Mouse (Mus musculus) myocyte (in vitro differentiated cells): ENCODE data around the gene Htr1f.

Experiments used
- CEBPB ChIP-seq: IDR thresholded peaks from 2 replicates; pipeline ENCODE4 v1.6.1; 2011; ENCODE audit warnings: mild to moderate bottlenecking, moderate library complexity; ENCODE audit not compliant: poor library complexity, insufficient read depth, severe bottlenecking
- E2F4 ChIP-seq: IDR thresholded peaks from one replicate; pipeline ENCODE4 v1.6.1; 2011; ENCODE audit warnings: mild to moderate bottlenecking, control low read depth, moderate library complexity; ENCODE audit not compliant: insufficient read depth
- MAX ChIP-seq: IDR thresholded peaks from one replicate; pipeline ENCODE4 v1.6.1; 2011; ENCODE audit warnings: low read depth, mild to moderate bottlenecking, control low read depth
- MYOD1 ChIP-seq, 3 experiments: IDR thresholded peaks; one replicate each; pipeline ENCODE4 v1.6.1; 2011; ENCODE audit warnings: control low read depth in 2 of 3, low read depth in 2 of 3, mild to moderate bottlenecking in 2 of 3, moderate library complexity in 1 of 3; ENCODE audit not compliant: insufficient read length in 2 of 3, control insufficient read depth in 1 of 3
- POLR2A ChIP-seq: IDR thresholded peaks from one replicate; pipeline ENCODE4 v1.6.1; 2011; ENCODE audit warnings: low read depth, mild to moderate bottlenecking, control low read depth, moderate library complexity; ENCODE audit not compliant: insufficient read length
- POLR2AphosphoS2 ChIP-seq: IDR thresholded peaks from one replicate; pipeline ENCODE4 v1.6.1; 2011; ENCODE audit warnings: low read depth, control low read depth; ENCODE audit not compliant: insufficient read length
- REST ChIP-seq: IDR thresholded peaks from one replicate; pipeline ENCODE4 v1.6.1; 2011; ENCODE audit warnings: mild to moderate bottlenecking, control low read depth, moderate library complexity; ENCODE audit not compliant: insufficient read depth, insufficient read length
- TCF3 ChIP-seq: IDR thresholded peaks from one replicate; pipeline ENCODE4 v1.6.1; 2011; ENCODE audit warnings: low read depth, control low read depth; ENCODE audit not compliant: insufficient read length
- USF1 ChIP-seq: IDR thresholded peaks from one replicate; pipeline ENCODE4 v1.6.1; 2011; ENCODE audit warnings: low read depth, mild to moderate bottlenecking, control low read depth, moderate library complexity

DNA sequence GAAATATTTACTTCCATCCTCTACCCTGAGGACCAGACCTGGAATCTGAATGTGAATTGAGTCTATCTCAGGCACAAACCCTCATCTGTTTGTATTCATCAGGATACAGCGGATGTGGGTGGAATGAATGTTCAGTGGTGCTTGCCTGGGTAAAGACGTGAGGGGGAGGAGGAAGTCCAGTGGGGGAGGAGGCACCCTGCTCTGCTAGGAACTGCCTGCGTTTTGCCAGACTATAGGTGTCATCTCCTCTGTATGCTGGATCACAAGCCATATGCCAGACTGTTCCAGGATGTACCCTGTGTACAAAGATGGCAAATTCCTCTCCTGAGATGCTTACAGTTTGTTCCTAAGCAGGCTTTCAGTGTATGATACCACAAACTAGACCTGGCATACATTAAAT is 83.3 kb downstream of the Htr1f start:
- no peak for TF ChIP-seq MYOD1 (IDR thresholded peaks at IDR 0.05; ENCODE audit: control insufficient read depth in 1 of 3, insufficient read length in 2 of 3, low read depth in 2 of 3)
- no peak for TF ChIP-seq MAX
- TF ChIP-seq REST: no peak
- no peak for TF ChIP-seq POLR2AphosphoS2
- no peak for TF ChIP-seq POLR2A
- TF ChIP-seq E2F4: no peak
- no peak for TF ChIP-seq USF1
- TF ChIP-seq CEBPB: no peak
- no peak for TF ChIP-seq TCF3
